Mouse (Mus musculus): ENCODE measurements around the gene A4gnt. TPM values are rescaled to one million over a fixed set of nuclear protein-coding genes. Genes with fewer than 3 reads are reported as not detected.

A4gnt gene
- polyA plus RNA-seq (2015; fragmentation: Nextera tagmentation; extraction: Ambion mirVana), result 2.2 and 2.9 TPM in 2 replicates

DNA sequence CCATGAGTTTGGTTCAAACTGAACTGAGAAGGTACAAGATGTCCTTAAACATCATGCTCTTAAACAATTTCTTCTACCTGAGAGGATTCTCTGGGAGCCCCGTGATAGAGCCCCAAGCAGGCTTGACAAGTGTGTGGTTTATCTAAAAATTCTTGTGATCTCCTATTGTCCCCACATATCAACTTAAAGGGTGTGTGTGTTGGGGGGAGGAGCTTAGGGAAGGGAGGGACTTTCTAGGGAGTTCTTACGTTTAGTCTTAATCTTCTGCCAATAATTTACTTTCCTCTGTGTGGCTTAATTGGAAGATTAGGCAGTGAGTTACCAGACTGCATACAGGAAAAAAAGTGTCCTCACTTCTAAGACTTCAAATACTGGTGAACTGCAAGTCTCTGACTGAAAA, at the start of gene A4gnt:
Gene A4gnt, plus strand, starts transcription at position 301 of the 400 bp plus-strand sequence.
- Histone ChIP-seq H3K9ac (ENCODE audit: low read length) (no peak within 1 kb of the TSS; the same call in 1 of the 2 replicates), H3K4me1 (ENCODE audit: control insufficient read depth, insufficient read depth, low read length) (no peaks in the 10 kb centered on the region), H3K27ac (ENCODE audit: low read length) (no peak within 1 kb of the TSS), H3K36me3 (ENCODE audit: control insufficient read depth, insufficient read depth, low read length) (no peaks in the 10 kb centered on the region), H3K4me2 (ENCODE audit: low read depth, low read length) (no peak within 1 kb of the TSS), H3K27me3 (ENCODE audit: control insufficient read depth, insufficient read depth, low read length) (no peaks in the 10 kb centered on the region), H3K9me3 (replicated peaks; ENCODE audit: control insufficient read depth, low read length) (no peaks in the 10 kb centered on the region), H3K4me3 (replicated peaks; ENCODE audit: low read length) (no peak within 1 kb of the TSS)
- 33% methylated on average over 2 of the region's 2 CpGs for WGBS
- ATAC-seq (ENCODE audit: insufficient read depth, low FRiP score), result peak; percentile 50; the same call in 1 of the 2 replicates

DNA sequence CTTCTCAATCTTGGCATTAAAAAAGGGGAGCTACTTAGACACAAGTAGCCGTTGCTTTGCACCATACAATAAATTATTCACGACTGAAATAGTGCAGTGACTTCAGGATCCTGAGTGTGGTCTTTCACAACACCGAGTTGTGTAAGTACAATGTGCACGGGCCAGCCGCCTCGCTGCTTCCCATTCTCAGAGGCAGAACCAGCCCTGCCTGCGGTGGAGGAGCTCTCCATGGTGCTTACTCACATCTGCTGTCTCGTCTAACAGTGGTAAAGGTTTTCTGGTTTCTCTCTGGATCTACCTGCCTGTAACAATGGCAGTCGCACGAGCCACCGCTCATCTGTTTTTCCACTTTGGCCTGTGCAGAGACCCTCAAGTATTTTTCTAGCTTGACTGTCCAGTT, 48.6 kb upstream of the A4gnt start:
- H3K36me3 ChIP-seq (ENCODE audit: control insufficient read depth, insufficient read depth, low read length), result no peaks in the 10 kb centered on the region
- ATAC-seq (ENCODE audit: insufficient read depth, low FRiP score), result no peak
- 17% methylated on average over 11 of the region's 11 CpGs for WGBS
- no peaks in the 10 kb centered on the region for H3K27me3 ChIP-seq (ENCODE audit: control insufficient read depth, insufficient read depth, low read length)
- H3K9me3 ChIP-seq (replicated peaks; ENCODE audit: control insufficient read depth, low read length), result no peaks in the 10 kb centered on the region
- H3K4me3 ChIP-seq (replicated peaks; ENCODE audit: low read length), result no peak overlapping the region
- peaks cover 10% of the 10 kb centered on the region for H3K4me1 ChIP-seq (ENCODE audit: control insufficient read depth, insufficient read depth, low read length)
- no peak overlapping the region for H3K9ac ChIP-seq (ENCODE audit: low read length)
- no peak overlapping the region for H3K27ac ChIP-seq (ENCODE audit: low read length)
- H3K4me2 ChIP-seq (ENCODE audit: low read depth, low read length), result no peak overlapping the region

DNA sequence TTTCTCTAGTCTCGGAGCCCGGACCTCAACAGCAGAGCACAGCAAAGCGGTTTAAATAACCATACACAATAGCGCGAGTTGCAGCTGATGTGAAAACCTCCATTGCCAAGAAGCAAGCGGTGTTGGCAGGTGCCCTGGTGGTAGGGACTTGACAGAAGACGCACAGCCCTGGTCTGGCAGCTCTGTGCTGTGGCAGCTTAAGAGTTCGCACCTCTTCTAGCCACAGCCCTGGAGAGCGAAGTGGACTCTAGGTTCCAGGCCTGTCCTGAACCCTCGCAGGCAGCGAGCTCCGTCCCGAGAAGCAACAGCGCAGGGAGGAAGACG, 44.3 kb upstream of the A4gnt start:
- peak overlapping the region; percentile 84 for H3K4me2 ChIP-seq (ENCODE audit: low read depth, low read length)
- WGBS, result under 1% methylated on average over 15 of the region's 15 CpGs

DNA sequence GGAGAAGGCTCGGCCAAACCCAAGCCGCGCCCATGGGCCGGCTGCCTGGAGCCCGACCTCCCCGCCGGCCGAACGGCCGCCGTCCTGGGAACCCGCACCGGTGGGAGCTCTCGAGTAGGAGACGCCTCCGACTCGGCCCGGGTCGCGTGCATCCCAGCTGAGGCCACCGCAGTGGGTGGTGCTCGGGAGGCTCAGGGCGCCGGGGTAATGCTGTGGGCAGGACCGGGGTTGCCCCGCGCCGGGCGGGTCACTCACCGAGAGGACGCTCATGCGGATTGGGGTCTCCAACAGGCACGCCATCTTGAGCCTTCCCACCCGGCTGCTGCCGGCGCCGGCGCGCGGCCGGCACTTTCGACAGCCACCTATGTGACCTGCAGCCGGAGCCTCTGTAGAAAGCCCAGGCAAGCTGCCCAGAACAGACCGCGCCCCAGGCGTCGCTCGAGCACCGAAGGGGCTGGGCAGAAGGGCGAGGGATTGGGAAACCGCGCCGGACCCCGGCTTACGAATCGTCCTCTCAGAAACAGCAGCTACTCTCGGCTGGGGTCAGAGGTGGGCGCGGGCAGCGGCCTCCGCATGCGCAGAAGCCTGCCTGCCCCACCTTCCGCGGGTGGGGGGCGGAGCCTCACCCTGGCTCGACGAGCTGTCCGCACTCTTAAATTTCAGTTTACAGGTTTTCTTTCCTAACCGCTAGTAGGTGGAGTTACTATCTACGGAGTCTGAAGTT, 43.8 kb upstream of the A4gnt start, which contains the start of gene Armc8:
Gene Armc8, minus strand, starts transcription at position 553 of the 724 bp plus-strand sequence.
- Histone ChIP-seq H3K9ac (ENCODE audit: low read length) (peak within 1 kb of the TSS; percentile 98), H3K4me2 (ENCODE audit: low read depth, low read length) (peak within 1 kb of the TSS; percentile 84), H3K27me3 (ENCODE audit: control insufficient read depth, insufficient read depth, low read length) (no peaks in the 10 kb centered on the region), H3K9me3 (replicated peaks; ENCODE audit: control insufficient read depth, low read length) (no peaks in the 10 kb centered on the region), H3K4me3 (replicated peaks; ENCODE audit: low read length) (peak within 1 kb of the TSS; percentile 90), H3K36me3 (ENCODE audit: control insufficient read depth, insufficient read depth, low read length) (no peaks in the 10 kb centered on the region), H3K4me1 (ENCODE audit: control insufficient read depth, insufficient read depth, low read length) (peaks cover 10% of the 10 kb centered on the region), H3K27ac (ENCODE audit: low read length) (peak within 1 kb of the TSS; percentile 99)
- whole genome bisulfite sequencing, result 0% methylated on average over 70 of the region's 70 CpGs
- ATAC-seq (ENCODE audit: insufficient read depth, low FRiP score), result peak; percentile 96

More for the DNA sequence above, 44.3 kb upstream of the A4gnt start:
- peak overlapping the region; percentile 90 for H3K4me3 ChIP-seq (replicated peaks; ENCODE audit: low read length)
- H3K9ac ChIP-seq (ENCODE audit: low read length), result peak overlapping the region; percentile 98
- H3K4me1 ChIP-seq (ENCODE audit: control insufficient read depth, insufficient read depth, low read length), result peaks cover 10% of the 10 kb centered on the region
- H3K9me3 ChIP-seq (replicated peaks; ENCODE audit: control insufficient read depth, low read length), result no peaks in the 10 kb centered on the region
- ATAC-seq (ENCODE audit: insufficient read depth, low FRiP score), result no peak; the same call in 1 of the 2 replicates
- H3K27me3 ChIP-seq (ENCODE audit: control insufficient read depth, insufficient read depth, low read length), result no peaks in the 10 kb centered on the region
- peak overlapping the region; percentile 99 for H3K27ac ChIP-seq (ENCODE audit: low read length)
- no peaks in the 10 kb centered on the region for H3K36me3 ChIP-seq (ENCODE audit: control insufficient read depth, insufficient read depth, low read length)

DNA sequence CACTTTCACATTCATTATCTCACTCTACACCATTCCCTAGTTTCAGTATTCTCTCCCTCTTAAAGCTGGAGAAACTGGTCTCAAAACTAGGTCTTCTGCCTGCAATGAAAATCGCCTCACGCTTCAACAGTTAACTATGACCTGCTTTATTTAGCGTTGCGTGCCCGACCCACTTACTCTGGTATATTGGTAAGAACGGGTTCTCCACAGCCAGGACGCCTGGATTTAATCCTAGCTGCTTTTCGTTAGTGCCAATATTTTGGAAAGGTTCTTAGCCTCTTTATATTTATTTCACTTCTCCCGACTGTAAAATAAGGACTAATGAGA, 43.3 kb upstream of the A4gnt start:
- Histone ChIP-seq H3K4me3 (replicated peaks; ENCODE audit: low read length) (peak overlapping the region; percentile 90), H3K9ac (ENCODE audit: low read length) (peak overlapping the region; percentile 98), H3K27ac (ENCODE audit: low read length) (peak overlapping the region; percentile 99), H3K9me3 (replicated peaks; ENCODE audit: control insufficient read depth, low read length) (no peaks in the 10 kb centered on the region), H3K36me3 (ENCODE audit: control insufficient read depth, insufficient read depth, low read length) (no peaks in the 10 kb centered on the region), H3K4me2 (ENCODE audit: low read depth, low read length) (peak overlapping the region; percentile 84), H3K27me3 (ENCODE audit: control insufficient read depth, insufficient read depth, low read length) (no peaks in the 10 kb centered on the region), H3K4me1 (ENCODE audit: control insufficient read depth, insufficient read depth, low read length) (peaks cover 5% of the 10 kb centered on the region)
- ATAC-seq (ENCODE audit: insufficient read depth, low FRiP score), result no peak
- 2% methylated on average over 9 of the region's 9 CpGs for WGBS

DNA sequence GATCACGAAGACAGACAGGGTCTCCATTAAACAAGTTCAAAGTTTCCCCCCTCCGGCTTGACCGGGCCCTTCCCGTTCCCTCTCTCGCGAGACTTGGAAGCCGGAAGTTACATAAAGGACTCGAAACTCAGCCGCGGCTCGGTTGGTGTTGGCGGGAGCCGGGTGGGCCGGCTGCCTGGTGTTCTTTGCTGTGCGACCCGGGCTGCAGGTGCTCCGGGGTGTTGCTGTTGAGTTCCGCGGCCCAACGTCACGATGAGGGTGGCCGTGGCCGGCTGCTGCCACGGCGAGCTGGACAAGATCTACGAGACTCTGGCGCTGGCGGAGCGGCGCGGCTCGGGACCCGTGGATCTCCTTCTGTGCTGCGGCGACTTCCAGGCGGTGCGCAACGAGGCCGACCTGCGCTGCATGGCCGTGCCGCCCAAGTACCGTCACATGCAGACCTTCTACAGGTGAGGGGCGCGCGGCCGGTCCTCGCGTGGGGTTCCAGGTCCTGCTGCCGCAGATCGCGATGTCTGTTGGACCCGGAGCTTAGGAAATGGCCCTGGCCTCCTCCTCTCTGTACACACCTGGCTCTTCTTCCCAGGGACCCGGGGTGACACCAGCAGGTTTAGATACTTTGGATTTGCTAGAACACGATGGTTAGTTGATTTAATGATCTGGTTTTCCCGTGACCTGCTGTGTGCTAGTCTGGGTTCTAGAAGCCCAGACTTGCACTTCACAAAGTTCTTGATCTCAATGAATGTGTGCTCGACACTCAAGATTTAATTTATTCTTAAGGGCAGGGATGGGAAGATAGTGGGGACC, 36.4 kb upstream of the A4gnt start, which contains the start of gene Dbr1:
Gene Dbr1, plus strand, starts transcription at position 123 of the 804 bp plus-strand sequence.
- WGBS, result under 1% methylated on average over 57 of the region's 57 CpGs
- Histone ChIP-seq H3K4me2 (ENCODE audit: low read depth, low read length) (peak within 1 kb of the TSS; percentile 67), H3K27ac (ENCODE audit: low read length) (peak within 1 kb of the TSS; percentile 85), H3K9ac (ENCODE audit: low read length) (peak within 1 kb of the TSS; percentile 96), H3K27me3 (ENCODE audit: control insufficient read depth, insufficient read depth, low read length) (no peaks in the 10 kb centered on the region), H3K36me3 (ENCODE audit: control insufficient read depth, insufficient read depth, low read length) (peaks cover 3% of the 10 kb centered on the region; the same call in 1 of the 2 replicates), H3K4me3 (replicated peaks; ENCODE audit: low read length) (peak within 1 kb of the TSS; percentile 98), H3K4me1 (ENCODE audit: control insufficient read depth, insufficient read depth, low read length) (peaks cover 7% of the 10 kb centered on the region), H3K9me3 (replicated peaks; ENCODE audit: control insufficient read depth, low read length) (no peaks in the 10 kb centered on the region)
- peak; percentile 94 for ATAC-seq (ENCODE audit: insufficient read depth, low FRiP score)

DNA sequence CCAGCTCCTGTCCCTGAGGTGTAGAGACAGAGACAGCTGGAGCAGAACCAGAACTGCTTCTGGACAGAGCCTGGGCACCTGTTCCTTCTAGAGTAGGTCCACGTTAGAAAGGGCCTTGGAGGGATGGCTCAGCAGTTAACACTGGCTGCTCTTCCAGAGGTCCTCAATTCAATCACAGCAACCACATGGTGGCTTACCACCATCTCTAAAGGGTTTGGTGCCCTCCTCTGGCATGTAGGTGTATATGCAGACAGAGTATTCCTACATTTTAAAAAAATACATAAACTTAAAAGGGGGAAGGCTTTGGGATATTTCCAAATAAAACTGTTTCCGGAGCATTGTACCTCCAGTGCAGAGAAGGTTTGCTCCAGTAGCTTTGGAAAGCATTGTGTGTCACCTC, 31.6 kb upstream of the A4gnt start:
- 40% methylated on average over 2 of the region's 2 CpGs for WGBS
- no peak overlapping the region for H3K9ac ChIP-seq (ENCODE audit: low read length)
- no peak overlapping the region for H3K27ac ChIP-seq (ENCODE audit: low read length)
- no peak overlapping the region for H3K4me2 ChIP-seq (ENCODE audit: low read depth, low read length)
- peaks cover 17% of the 10 kb centered on the region for H3K36me3 ChIP-seq (ENCODE audit: control insufficient read depth, insufficient read depth, low read length)
- H3K4me1 ChIP-seq (ENCODE audit: control insufficient read depth, insufficient read depth, low read length), result peaks cover 7% of the 10 kb centered on the region
- H3K9me3 ChIP-seq (replicated peaks; ENCODE audit: control insufficient read depth, low read length), result no peaks in the 10 kb centered on the region
- H3K4me3 ChIP-seq (replicated peaks; ENCODE audit: low read length), result no peak overlapping the region
- H3K27me3 ChIP-seq (ENCODE audit: control insufficient read depth, insufficient read depth, low read length), result no peaks in the 10 kb centered on the region
- ATAC-seq (ENCODE audit: insufficient read depth, low FRiP score), result no peak

DNA sequence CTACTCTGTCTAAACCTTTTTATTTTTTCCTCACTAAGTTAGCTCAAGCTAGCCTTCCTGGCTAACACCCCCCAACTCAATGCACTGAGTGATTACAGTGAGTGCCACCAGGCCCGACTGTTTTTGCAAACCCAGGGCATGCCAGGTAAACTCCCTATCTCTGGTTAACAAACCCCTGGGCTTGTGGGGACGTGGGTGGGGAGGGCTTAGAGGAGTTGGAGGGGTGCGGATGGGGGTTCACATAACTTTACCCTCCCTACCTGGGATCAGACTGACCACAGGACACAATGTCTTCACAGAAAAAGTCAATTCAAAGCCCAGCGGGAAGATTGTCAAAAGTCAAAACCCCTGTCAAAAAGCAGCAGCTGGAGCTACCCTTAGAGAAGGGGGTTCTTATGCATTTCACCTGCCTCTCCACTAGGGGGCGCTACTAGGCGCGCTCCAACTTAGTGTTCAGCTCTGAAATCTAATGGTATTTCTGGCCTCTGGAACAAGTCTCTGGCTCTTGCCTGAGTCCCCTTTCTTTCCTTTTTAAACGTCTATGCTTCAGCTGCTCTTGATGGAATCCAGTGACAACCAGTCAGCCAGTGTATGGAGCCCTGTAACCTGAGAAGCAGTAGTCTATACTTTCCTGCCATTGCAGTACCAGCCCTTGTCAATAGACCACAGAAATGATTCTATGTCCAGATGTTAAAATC, 24.6 kb upstream of the A4gnt start:
- H3K27me3 ChIP-seq (ENCODE audit: control insufficient read depth, insufficient read depth, low read length), result no peaks in the 10 kb centered on the region; the same call in 1 of the 2 replicates
- no peaks in the 10 kb centered on the region for H3K9me3 ChIP-seq (replicated peaks; ENCODE audit: control insufficient read depth, low read length)
- H3K27ac ChIP-seq (ENCODE audit: low read length), result no peak overlapping the region
- no peak overlapping the region for H3K9ac ChIP-seq (ENCODE audit: low read length)
- WGBS, result 27% methylated on average over 8 of the region's 8 CpGs
- H3K4me2 ChIP-seq (ENCODE audit: low read depth, low read length), result no peak overlapping the region
- peaks cover 9% of the 10 kb centered on the region; the same call in 1 of the 2 replicates for H3K36me3 ChIP-seq (ENCODE audit: control insufficient read depth, insufficient read depth, low read length)
- no peak overlapping the region for H3K4me3 ChIP-seq (replicated peaks; ENCODE audit: low read length)
- no peak; the same call in 1 of the 2 replicates for ATAC-seq (ENCODE audit: insufficient read depth, low FRiP score)
- no peaks in the 10 kb centered on the region for H3K4me1 ChIP-seq (ENCODE audit: control insufficient read depth, insufficient read depth, low read length)
